Mouse (Mus musculus) cerebellum, adult 2 months (tissue): Measurements from ENCODE around the gene Tac2. TPM values are rescaled to one million over a fixed set of nuclear protein-coding genes. Genes with fewer than 3 reads are reported as not detected.

Experiments used
- DNase-seq, 2 experiments: peaks; one replicate each; pipeline ENCODE4 v3.0.0; 2021
- H3K27ac ChIP-seq: fragments of 200-500 bp; 2 replicates; pipeline ENCODE4 v1.5.1; 2012; ENCODE audit warnings: low read length, control low read depth, inconsistent platforms; ENCODE audit not compliant: insufficient read depth
- H3K27me3 ChIP-seq: fragments of 200-500 bp; 2 replicates; pipeline ENCODE4 v1.6.1; 2012; ENCODE audit warnings: inconsistent platforms, mild to moderate bottlenecking, low read length, moderate library complexity; ENCODE audit not compliant: control insufficient read depth, insufficient read depth
- H3K4me1 ChIP-seq: fragments of 200-500 bp; 2 replicates; pipeline ENCODE4 v1.6.1; 2011; ENCODE audit warnings: low read length; ENCODE audit not compliant: control insufficient read depth, insufficient read depth
- H3K4me3 ChIP-seq: fragments of 200-500 bp; replicated peaks from 2 replicates; pipeline ENCODE3; 2011; ENCODE audit warnings: mild to moderate bottlenecking, low read depth, low read length, control low read depth; ENCODE audit not compliant: insufficient read depth
- CTCF ChIP-seq: fragments of 200-500 bp; IDR thresholded peaks from 2 replicates; pipeline ENCODE4 v1.5.1; 2011; ENCODE audit warnings: low read depth, mild to moderate bottlenecking, control low read depth, low read length, moderate library complexity, borderline replicate concordance; ENCODE audit not compliant: insufficient read depth
- POLR2A ChIP-seq: fragments of 200-500 bp; IDR thresholded peaks from 2 replicates; pipeline ENCODE4 v1.6.1; 2011; ENCODE audit warnings: low read length, control low read depth, borderline replicate concordance; ENCODE audit not compliant: insufficient read depth
- WGBS: fragments of 180-500 bp; shearing (Covaris S2); methylation state at CpG from one replicate; pipeline ENCODE4 v1.1.7; 2018; 5-methylcytosine and 5-hydroxymethylcytosine counted together
- polyA plus RNA-seq: library from polyadenylated mRNA; depleted of rRNA; stranded (reverse); fragments of >200 nt; gene quantifications from 2 replicates; pipeline ENCODE4 v1.2.3, GENCODE M21; 2012

Tac2 gene
- polyA plus RNA-seq, 1 experiment: 1.5 TPM

- H3K27me3 ChIP-seq: no peaks in the 10 kb centered on the region
- H3K27ac ChIP-seq: no peak overlapping the region
- no peaks in the 10 kb centered on the region; the same call in 1 of the 2 replicates for H3K4me1 ChIP-seq
- no peak for TF ChIP-seq POLR2A
- no peak for TF ChIP-seq CTCF
- WGBS: 73% methylated on average over 11 of the region's 11 CpGs
- no peak for DNase-seq
- H3K4me3 ChIP-seq: no peak overlapping the region
Observed at GRCm38 (mm10) chr10:127730285-127730932, 6.1 kb downstream of the Tac2 start.

GRCm38 (mm10) chr10:127730933-127731310 lies 6.6 kb downstream of the Tac2 start:
- no peak for DNase-seq
- TF ChIP-seq POLR2A (no peak), CTCF (no peak)
- whole genome bisulfite sequencing: 63% methylated on average over 9 of the region's 9 CpGs

GRCm38 (mm10) chr10:127731397-127731796 lies 7.1 kb downstream of the Tac2 start:
- H3K27me3 ChIP-seq: no peaks in the 10 kb centered on the region
- 63% methylated on average over 5 of the region's 5 CpGs for WGBS
- DNase-seq: no peak

More at GRCm38 (mm10) chr10:127730933-127731310, 6.6 kb downstream of the Tac2 start:
- H3K4me3 ChIP-seq: no peak overlapping the region
- no peak overlapping the region for H3K27ac ChIP-seq
- H3K4me1 ChIP-seq: no peaks in the 10 kb centered on the region; the same call in 1 of the 2 replicates
- H3K27me3 ChIP-seq: no peaks in the 10 kb centered on the region

GRCm38 (mm10) chr10:127734434-127734833 lies 10.2 kb downstream of the Tac2 start:
- no peak overlapping the region for H3K27ac ChIP-seq
- DNase-seq: no peak
- peak; percentile 28; the same call in 1 of the 2 replicates for TF ChIP-seq CTCF
- no peak for TF ChIP-seq POLR2A
- no peaks in the 10 kb centered on the region for H3K4me1 ChIP-seq
- no peak overlapping the region for H3K4me3 ChIP-seq
- H3K27me3 ChIP-seq: no peaks in the 10 kb centered on the region
- WGBS: 42% methylated on average over 5 of the region's 5 CpGs

More at GRCm38 (mm10) chr10:127731397-127731796, 7.1 kb downstream of the Tac2 start:
- no peak overlapping the region for H3K27ac ChIP-seq
- H3K4me3 ChIP-seq: no peak overlapping the region
- TF ChIP-seq CTCF: no peak
- TF ChIP-seq POLR2A: no peak
- H3K4me1 ChIP-seq: no peaks in the 10 kb centered on the region; the same call in 1 of the 2 replicates

- Histone ChIP-seq H3K4me3 (no peak overlapping the region), H3K27ac (no peak overlapping the region), H3K27me3 (no peaks in the 10 kb centered on the region), H3K4me1 (no peaks in the 10 kb centered on the region)
- TF ChIP-seq CTCF (no peak), POLR2A (no peak)
- DNase-seq: no peak
- 87% methylated on average over 2 of the region's 2 CpGs for whole genome bisulfite sequencing
Observed at GRCm38 (mm10) chr10:127736266-127736665, 12.0 kb downstream of the Tac2 start.

- Histone ChIP-seq H3K4me3 (no peak overlapping the region), H3K27ac (no peak overlapping the region), H3K4me1 (no peaks in the 10 kb centered on the region), H3K27me3 (no peaks in the 10 kb centered on the region)
- WGBS: 57% methylated on average over 4 of the region's 4 CpGs
- no peak for DNase-seq
- TF ChIP-seq CTCF (no peak), POLR2A (no peak)
Observed at GRCm38 (mm10) chr10:127736916-127737315, 12.6 kb downstream of the Tac2 start.

- Histone ChIP-seq H3K27me3 (no peaks in the 10 kb centered on the region), H3K4me3 (no peak overlapping the region), H3K27ac (no peak overlapping the region), H3K4me1 (no peaks in the 10 kb centered on the region)
- DNase-seq: no peak
- TF ChIP-seq CTCF (no peak), POLR2A (no peak)
- WGBS: 25% methylated on average over 2 of the region's 2 CpGs
Observed at GRCm38 (mm10) chr10:127737552-127737951, 13.3 kb downstream of the Tac2 start.
